Mouse (Mus musculus): ENCODE results near the gene Gm10260.

Gm10260 gene

GRCm38 (mm10) chr13:97760532-97760931 is at the start of gene Gm10260:
Gene Gm10260 (minus strand): TSS chr13:97760632.
- DNase-seq (ENCODE audit: low spot score in 2 of 2) = no peak

- no peak for DNase-seq (ENCODE audit: low spot score in 2 of 2)
Observed at GRCm38 (mm10) chr13:97809828-97810227, 49.4 kb upstream of the Gm10260 start.

- DNase-seq (ENCODE audit: low spot score in 2 of 2) = no peak
Observed at GRCm38 (mm10) chr13:97805907-97806306, 45.5 kb upstream of the Gm10260 start.

- DNase-seq (ENCODE audit: low spot score in 2 of 2) = no peak
Observed at GRCm38 (mm10) chr13:97802386-97802785, 42.0 kb upstream of the Gm10260 start.

- DNase-seq (ENCODE audit: low spot score in 2 of 2) = no peak
Observed at GRCm38 (mm10) chr13:97797462-97797861, 37.0 kb upstream of the Gm10260 start.

GRCm38 (mm10) chr13:97794780-97795179 is 34.3 kb upstream of the Gm10260 start:
- DNase-seq (ENCODE audit: low spot score in 2 of 2) = no peak

GRCm38 (mm10) chr13:97793932-97794331 is 33.5 kb upstream of the Gm10260 start:
- no peak for DNase-seq (ENCODE audit: low spot score in 2 of 2)

GRCm38 (mm10) chr13:97791664-97792063 is 31.2 kb upstream of the Gm10260 start:
- no peak for DNase-seq (ENCODE audit: low spot score in 2 of 2)

- no peak for DNase-seq (ENCODE audit: low spot score in 2 of 2)
Observed at GRCm38 (mm10) chr13:97789782-97790450, 29.5 kb upstream of the Gm10260 start.

- DNase-seq (ENCODE audit: low spot score in 2 of 2) = no peak
Observed at GRCm38 (mm10) chr13:97785167-97785835, 24.9 kb upstream of the Gm10260 start.

GRCm38 (mm10) chr13:97783423-97784143 is 23.2 kb upstream of the Gm10260 start:
- DNase-seq (ENCODE audit: low spot score in 2 of 2) = no peak

- no peak for DNase-seq (ENCODE audit: low spot score in 2 of 2)
Observed at GRCm38 (mm10) chr13:97782063-97782462, 21.6 kb upstream of the Gm10260 start.

GRCm38 (mm10) chr13:97781637-97782036 is 21.2 kb upstream of the Gm10260 start:
- no peak for DNase-seq (ENCODE audit: low spot score in 2 of 2)

- DNase-seq (ENCODE audit: low spot score in 2 of 2) = no peak
Observed at GRCm38 (mm10) chr13:97780556-97780955, 20.1 kb upstream of the Gm10260 start.

GRCm38 (mm10) chr13:97779657-97780445 is 19.4 kb upstream of the Gm10260 start:
- DNase-seq (ENCODE audit: low spot score in 2 of 2) = no peak

- DNase-seq (ENCODE audit: low spot score in 2 of 2) = peak; percentile 38 to 70
Observed at GRCm38 (mm10) chr13:97778698-97779194, 18.3 kb upstream of the Gm10260 start.

GRCm38 (mm10) chr13:97777667-97778066 is 17.2 kb upstream of the Gm10260 start:
- no peak for DNase-seq (ENCODE audit: low spot score in 2 of 2)

GRCm38 (mm10) chr13:97776702-97777101 is 16.3 kb upstream of the Gm10260 start:
- DNase-seq (ENCODE audit: low spot score in 2 of 2) = no peak

- DNase-seq (ENCODE audit: low spot score in 2 of 2) = no peak
Observed at GRCm38 (mm10) chr13:97775907-97776306, 15.5 kb upstream of the Gm10260 start.

- no peak for DNase-seq (ENCODE audit: low spot score in 2 of 2)
Observed at GRCm38 (mm10) chr13:97774740-97775425, 14.5 kb upstream of the Gm10260 start.

GRCm38 (mm10) chr13:97769205-97769604 is 8.8 kb upstream of the Gm10260 start:
- no peak for DNase-seq (ENCODE audit: low spot score in 2 of 2)

Measured in spleen, postnatal 4 days (tissue).